Mouse (Mus musculus) ES-E14 (cell line): ENCODE measurements around the gene Elf1. TPM values are rescaled to one million over a fixed set of nuclear protein-coding genes. Genes with fewer than 3 reads are reported as not detected.

Experiments
- DNase-seq: peaks from one replicate; pipeline ENCODE4 v3.0.0-alpha.2; 2013; ENCODE audit warnings: low read depth, low spot score
- H3K27ac ChIP-seq: 2 replicates; pipeline ENCODE4 v1.5.1; 2012; ENCODE audit warnings: low read depth, mild to moderate bottlenecking, low read length, moderate library complexity, mixed read lengths; ENCODE audit not compliant: poor library complexity, insufficient read depth, severe bottlenecking
- H3K36me3 ChIP-seq: 2 replicates; pipeline ENCODE4 v1.6.1; 2012; ENCODE audit warnings: mild to moderate bottlenecking, low read length, moderate library complexity, mixed read lengths; ENCODE audit not compliant: control insufficient read depth, poor library complexity, insufficient read depth, severe bottlenecking
- H3K4me1 ChIP-seq, 2 experiments: fragments of 150-350 bp in 1 of 2; sonication (generic) in 1 of 2; 2 replicates each; pipeline ENCODE4 v1.6.1; 2012; ENCODE audit warnings: low read length in 2 of 2, mild to moderate bottlenecking in 1 of 2, mixed read lengths in 1 of 2; ENCODE audit not compliant: control insufficient read depth in 2 of 2, insufficient read depth in 2 of 2, poor library complexity in 1 of 2
- H3K4me3 ChIP-seq, 2 experiments: fragments of 150-350 bp in 1 of 2; sonication (generic) in 1 of 2; 2 replicates each; pipeline ENCODE4 v1.5.1; 2012; ENCODE audit warnings: low read length in 2 of 2, low read depth in 1 of 2, mild to moderate bottlenecking in 1 of 2, mixed read lengths in 1 of 2; ENCODE audit not compliant: insufficient read depth in 1 of 2, poor library complexity in 1 of 2, severe bottlenecking in 1 of 2
- H3K9ac ChIP-seq: 2 replicates; pipeline ENCODE4 v1.6.1; 2012; ENCODE audit warnings: low read depth, mild to moderate bottlenecking, low read length, mixed read lengths; ENCODE audit not compliant: poor library complexity, insufficient read depth, severe bottlenecking
- H3K9me3 ChIP-seq: fragments of 150-350 bp; sonication (generic); 2 replicates; pipeline ENCODE4 v1.6.1; 2012; ENCODE audit warnings: low read depth, mild to moderate bottlenecking, low read length; ENCODE audit not compliant: control insufficient read depth, insufficient read depth
- CHD2 ChIP-seq: IDR thresholded peaks from 2 replicates; pipeline ENCODE4 v1.6.1; 2014; ENCODE audit warnings: mild to moderate bottlenecking, low read depth, low read length, inconsistent platforms
- HCFC1 ChIP-seq: IDR thresholded peaks from 2 replicates; pipeline ENCODE4 v1.6.1; 2012; ENCODE audit warnings: low read length, inconsistent platforms, borderline replicate concordance; ENCODE audit not compliant: insufficient read depth
- MAFK ChIP-seq: IDR thresholded peaks from 2 replicates; pipeline ENCODE4 v1.6.1; 2014; ENCODE audit warnings: mild to moderate bottlenecking, low read depth, low read length, inconsistent platforms; ENCODE audit not compliant: insufficient read depth
- ZC3H11A ChIP-seq: IDR thresholded peaks from 2 replicates; pipeline ENCODE4 v1.6.1; 2012; ENCODE audit warnings: low read depth, mild to moderate bottlenecking, inconsistent platforms, low read length, borderline replicate concordance
- ZNF384 ChIP-seq: IDR thresholded peaks from 2 replicates; pipeline ENCODE4 v1.6.1; 2012; ENCODE audit warnings: low read depth, low read length, inconsistent platforms
- in situ Hi-C, 2 experiments: fragments of 600-800 bp; cut with MboI; formaldehyde crosslinking; loops; one replicate each; pipeline ENCODE4 v1.15.1; 2025; ENCODE audit warnings: low sequenced_read_pairs in 2 of 2, inconsistent platforms in 1 of 2; ENCODE audit not compliant: unreplicated experiment in 2 of 2
- total RNA-seq: library from RNA; depleted of rRNA; stranded (reverse); fragments of 300-350 nt; gene quantifications from 2 replicates; pipeline ENCODE4 v1.2.3, GENCODE M21; 2012

Gene Elf1
- total RNA-seq, 1 experiment, result 4.4 TPM

- peaks cover 4% of the 10 kb centered on the region; the same call in 1 of the 2 replicates for H3K36me3 ChIP-seq
- peak overlapping the region; percentile 25; the same call in 1 of the 2 replicates for H3K27ac ChIP-seq
- in situ Hi-C loops, result no loop called here
- no peaks in the 10 kb centered on the region for H3K9me3 ChIP-seq
- peak overlapping the region; percentile 70 for H3K9ac ChIP-seq
- DNase-seq, result no peak
- H3K4me3 ChIP-seq, result peak overlapping the region; percentile 83 to 96
- TF ChIP-seq ZC3H11A (no peak), HCFC1 (no peak), MAFK (no peak), CHD2 (no peak), ZNF384 (no peak)
- peaks cover 6 to 13% of the 10 kb centered on the region in 2 experiments for H3K4me1 ChIP-seq
These were observed 107.5 kb downstream of the Elf1 start for GRCm38 (mm10) chr14:79588534-79588951.

GRCm38 (mm10) chr14:79589401-79589800 lies 108.4 kb downstream of the Elf1 start:
- Histone ChIP-seq H3K9ac (peak overlapping the region; percentile 58; the same call in 1 of the 2 replicates), H3K9me3 (no peaks in the 10 kb centered on the region), H3K36me3 (peaks cover 4% of the 10 kb centered on the region; the same call in 1 of the 2 replicates), H3K4me3 (peak overlapping the region in 1 of 2 experiments; percentile 27; a peak in 2 of 4 replicates), H3K4me1 (peaks cover 6 to 12% of the 10 kb centered on the region in 2 experiments), H3K27ac (no peak overlapping the region)
- in situ Hi-C loops, result no loop called here
- no peak for DNase-seq
- TF ChIP-seq CHD2, result no peak
- TF ChIP-seq HCFC1, result no peak
- no peak for TF ChIP-seq ZNF384
- no peak for TF ChIP-seq ZC3H11A
- TF ChIP-seq MAFK, result no peak

- in situ Hi-C loops, result no loop called here
- Histone ChIP-seq H3K9ac (peak overlapping the region; percentile 22; the same call in 1 of the 2 replicates), H3K9me3 (no peaks in the 10 kb centered on the region), H3K4me1 (peaks cover 6 to 10% of the 10 kb centered on the region in 2 experiments), H3K4me3 (peak overlapping the region in 1 of 2 experiments; percentile 11; a peak in 1 of 4 replicates), H3K27ac (no peak overlapping the region), H3K36me3 (peaks cover 7% of the 10 kb centered on the region)
- TF ChIP-seq CHD2 (no peak), ZC3H11A (no peak), MAFK (no peak), ZNF384 (no peak), HCFC1 (no peak)
- DNase-seq, result no peak
These were observed 109.9 kb downstream of the Elf1 start for GRCm38 (mm10) chr14:79590916-79591315.

- peaks cover 9% of the 10 kb centered on the region for H3K36me3 ChIP-seq
- in situ Hi-C loops, result no loop called here
- no peak for TF ChIP-seq CHD2
- TF ChIP-seq HCFC1, result no peak
- no peak for TF ChIP-seq MAFK
- TF ChIP-seq ZNF384, result no peak
- no peak for TF ChIP-seq ZC3H11A
These were observed 110.6 kb downstream of the Elf1 start for GRCm38 (mm10) chr14:79591611-79592010.

More at GRCm38 (mm10) chr14:79591611-79592010, 110.6 kb downstream of the Elf1 start:
- Histone ChIP-seq H3K9ac (no peak overlapping the region), H3K4me1 (peaks cover 6 to 10% of the 10 kb centered on the region in 2 experiments), H3K4me3 (no peak overlapping the region), H3K9me3 (no peaks in the 10 kb centered on the region), H3K27ac (no peak overlapping the region)
- DNase-seq, result no peak
